ENCODE assay signal across 8 mouse cellular contexts in genomic region chr5:24686671-24687420, GRCm38 (mm10). TPM values are rescaled to one million over a fixed set of nuclear protein-coding genes. Genes with fewer than 3 reads are reported as not detected.
A peak's percentile ranks its signal among the peaks of the same experiment; 100 is the strongest.
DNase-seq lines count a peak whose midpoint lies in the region; ATAC-seq and TF ChIP-seq lines count a peak whose summit lies in the region.
"Not testable (repeated sequence)": the region's sequence is repeated elsewhere in the genome, so short reads cannot be mapped to it uniquely, and the experiment has no call there.

No protein-coding gene starts in this region.

- H3K4me1 ChIP-seq in E14TG2a.4 (replicated peaks; ENCODE audit: low read depth, low read length): peaks cover 22% of the 10 kb centered on the region
- not testable (repeated sequence) for H3K4me1 ChIP-seq in cortical plate, adult 2 months (ENCODE audit: control insufficient read depth, insufficient read depth, low read length); kidney, postnatal 0 days (replicated peaks; ENCODE audit: insufficient read depth, low read length)
- peaks cover 13% of the 10 kb centered on the region for H3K4me1 ChIP-seq in forebrain, embryonic 16.5 days (replicated peaks; ENCODE audit: control insufficient read depth, insufficient read depth, low read length)
- H3K4me1 ChIP-seq in hindbrain, embryonic 13.5 days (replicated peaks): peaks cover 21% of the 10 kb centered on the region
- peaks cover 26% of the 10 kb centered on the region for H3K4me1 ChIP-seq in liver, embryonic 15.5 days (replicated peaks)
- H3K4me1 ChIP-seq in midbrain, embryonic 15.5 days: peaks cover 16% of the 10 kb centered on the region

- not testable (repeated sequence) for H3K27ac ChIP-seq in cortical plate, adult 2 months (ENCODE audit: insufficient read depth, low read length); forebrain, embryonic 16.5 days (ENCODE audit: low read length); hindbrain, embryonic 13.5 days; kidney, postnatal 0 days; midbrain, embryonic 15.5 days
- H3K27ac ChIP-seq in liver, embryonic 15.5 days (replicated peaks): peak overlapping the region; percentile 96

- not testable (repeated sequence) for ATAC-seq in forebrain, embryonic 16.5 days; hindbrain, embryonic 13.5 days (ENCODE audit: low FRiP score); kidney, postnatal 0 days (replicated peaks; ENCODE audit: low FRiP score, low read depth); liver, embryonic 15.5 days (ENCODE audit: insufficient read depth); midbrain, embryonic 15.5 days (replicated peaks)

- H3K27me3 ChIP-seq in E14TG2a.4 (ENCODE audit: insufficient read depth, low read length); forebrain, embryonic 16.5 days (replicated peaks; ENCODE audit: control insufficient read depth, insufficient read depth, low read length); hindbrain, embryonic 13.5 days; kidney, postnatal 0 days (ENCODE audit: insufficient read depth, low read length); liver, embryonic 15.5 days; midbrain, embryonic 15.5 days (replicated peaks): not testable (repeated sequence)

- DNase-seq in kidney, postnatal 0 days (ENCODE audit: low spot score): not testable (repeated sequence)
- DNase-seq in thymus, postnatal 14 days: peak; percentile 12

- peak overlapping the region; percentile 60 for H3K4me2 ChIP-seq in forebrain, embryonic 16.5 days (ENCODE audit: low read length)
- peak overlapping the region; percentile 62 for H3K4me2 ChIP-seq in hindbrain, embryonic 13.5 days
- peak overlapping the region; percentile 57 for H3K4me2 ChIP-seq in kidney, postnatal 0 days (ENCODE audit: low read length)
- H3K4me2 ChIP-seq in liver, embryonic 15.5 days: peak overlapping the region; percentile 87
- peak overlapping the region; percentile 74 for H3K4me2 ChIP-seq in midbrain, embryonic 15.5 days

- not testable (repeated sequence) for TF ChIP-seq POLR2A in cortical plate, adult 2 months (IDR thresholded peaks at IDR 0.05; ENCODE audit: extremely low read depth, insufficient read depth, low read length)

- H3K9me3 ChIP-seq in E14TG2a.4 (ENCODE audit: low read length); forebrain, embryonic 16.5 days (ENCODE audit: control insufficient read depth, low read length); hindbrain, embryonic 13.5 days; kidney, postnatal 0 days (replicated peaks; ENCODE audit: low read length); liver, embryonic 15.5 days (replicated peaks); midbrain, embryonic 15.5 days: not testable (repeated sequence)

- TF ChIP-seq CTCF in E14TG2a.4 (conservative IDR thresholded peaks at IDR 0.05; ENCODE audit: low read length); cortical plate, adult 2 months (IDR thresholded peaks at IDR 0.05; ENCODE audit: extremely low read depth, insufficient read depth, low read length); kidney, postnatal 0 days (IDR thresholded peaks at IDR 0.05; ENCODE audit: low read depth): not testable (repeated sequence)

- peaks cover 36% of the 10 kb centered on the region for H3K36me3 ChIP-seq in E14TG2a.4 (ENCODE audit: insufficient read depth, low read length)
- peaks cover 15% of the 10 kb centered on the region for H3K36me3 ChIP-seq in forebrain, embryonic 16.5 days (ENCODE audit: control insufficient read depth, insufficient read depth)
- H3K36me3 ChIP-seq in hindbrain, embryonic 13.5 days: peaks cover 25% of the 10 kb centered on the region
- H3K36me3 ChIP-seq in kidney, postnatal 0 days (ENCODE audit: insufficient read depth, low read length): peaks cover 26% of the 10 kb centered on the region
- peaks cover 29% of the 10 kb centered on the region for H3K36me3 ChIP-seq in liver, embryonic 15.5 days (replicated peaks)
- not testable (repeated sequence) for H3K36me3 ChIP-seq in midbrain, embryonic 15.5 days (replicated peaks)

- WGBS in forebrain, embryonic 16.5 days: 78% methylated on average over 16 of the region's 16 CpGs
- WGBS in hindbrain, embryonic 13.5 days: 81% methylated on average over 16 of the region's 16 CpGs
- WGBS in kidney, postnatal 0 days: 71% methylated on average over 16 of the region's 16 CpGs
- WGBS in liver, embryonic 15.5 days (ENCODE audit: insufficient replicate concordance): 53% methylated on average over 16 of the region's 16 CpGs
- 77% methylated on average over 16 of the region's 16 CpGs for WGBS in midbrain, embryonic 15.5 days

- H3K4me3 ChIP-seq in E14TG2a.4 (replicated peaks; ENCODE audit: low read length): peak overlapping the region; percentile 85
- peak overlapping the region; percentile 92 for H3K4me3 ChIP-seq in cortical plate, adult 2 months (ENCODE audit: insufficient read depth, low read length)
- H3K4me3 ChIP-seq in forebrain, embryonic 16.5 days (replicated peaks; ENCODE audit: low read length): peak overlapping the region; percentile 93
- peak overlapping the region; percentile 82 for H3K4me3 ChIP-seq in hindbrain, embryonic 13.5 days
- peak overlapping the region; percentile 93; the same call in 1 of the 2 replicates for H3K4me3 ChIP-seq in kidney, postnatal 0 days (replicated peaks; ENCODE audit: low read depth, low read length)
- H3K4me3 ChIP-seq in liver, embryonic 15.5 days (replicated peaks): peak overlapping the region; percentile 88
- H3K4me3 ChIP-seq in midbrain, embryonic 15.5 days: peak overlapping the region; percentile 99

- H3K9ac ChIP-seq in forebrain, embryonic 16.5 days (replicated peaks; ENCODE audit: low read depth, low read length): not testable (repeated sequence)
- peak overlapping the region; percentile 91 for H3K9ac ChIP-seq in hindbrain, embryonic 13.5 days
- H3K9ac ChIP-seq in kidney, postnatal 0 days (ENCODE audit: low read depth, low read length): peak overlapping the region; percentile 93
- peak overlapping the region; percentile 81 for H3K9ac ChIP-seq in liver, embryonic 15.5 days
- H3K9ac ChIP-seq in midbrain, embryonic 15.5 days: peak overlapping the region; percentile 89; the same call in 1 of the 2 replicates

RNA-seq across cellular contexts. Expression of gene Nub1, which starts 1.5 kb away (rescaled TPM):
- polyA plus RNA-seq in cortical plate, adult 2 months (2012; rRNA removed): 76.6 and 81.2 TPM in 2 replicates
- polyA plus RNA-seq in forebrain, embryonic 16.5 days (2015; fragmentation: Nextera tagmentation; extraction: Ambion mirVana): 70.0 and 71.2 TPM in 2 replicates
- 45.5 and 45.6 TPM in 2 replicates for polyA plus RNA-seq in hindbrain, embryonic 13.5 days (2015; fragmentation: Nextera tagmentation; extraction: Ambion mirVana)
- polyA plus RNA-seq in kidney, postnatal 0 days (2015; fragmentation: Nextera tagmentation; extraction: Ambion mirVana): 35.2 and 35.3 TPM in 2 replicates
- polyA plus RNA-seq in liver, embryonic 15.5 days (2015; fragmentation: Nextera tagmentation; extraction: Ambion mirVana): 12.4 and 12.5 TPM in 2 replicates
- polyA plus RNA-seq in midbrain, embryonic 15.5 days (2015; fragmentation: Nextera tagmentation; extraction: Ambion mirVana): 47.5 and 48.7 TPM in 2 replicates

RNA-seq across cellular contexts. Expression of gene Wdr86, which starts 43.7 kb away (rescaled TPM):
- polyA plus RNA-seq in cortical plate, adult 2 months (2012; rRNA removed): 0.55 and 1.1 TPM in 2 replicates
- 4.7 and 5.1 TPM in 2 replicates for polyA plus RNA-seq in forebrain, embryonic 16.5 days (2015; fragmentation: Nextera tagmentation; extraction: Ambion mirVana)
- polyA plus RNA-seq in hindbrain, embryonic 13.5 days (2015; fragmentation: Nextera tagmentation; extraction: Ambion mirVana): 7.0 and 8.0 TPM in 2 replicates
- polyA plus RNA-seq in kidney, postnatal 0 days (2015; fragmentation: Nextera tagmentation; extraction: Ambion mirVana): 21.3 and 21.9 TPM in 2 replicates
- polyA plus RNA-seq in liver, embryonic 15.5 days (2015; fragmentation: Nextera tagmentation; extraction: Ambion mirVana): 1.1 and 1.5 TPM in 2 replicates
- 6.7 and 8.6 TPM in 2 replicates for polyA plus RNA-seq in midbrain, embryonic 15.5 days (2015; fragmentation: Nextera tagmentation; extraction: Ambion mirVana)
